Mouse (Mus musculus) limb, embryonic 10.5 days (tissue): ENCODE measurements around the gene Tex19.1. TPM values are rescaled to one million over a fixed set of nuclear protein-coding genes. Genes with fewer than 3 reads are reported as not detected.

Source experiments
- DNase-seq: peaks from one replicate; pipeline ENCODE4 v3.0.0-alpha.2; 2017; ENCODE audit warnings: low spot score
- H3K27ac ChIP-seq: fragments of 300-500 bp; sonication (generic); 2 replicates; pipeline ENCODE4 v1.5.1; 2016; ENCODE audit warnings: mild to moderate bottlenecking
- H3K27me3 ChIP-seq: fragments of 300-500 bp; sonication (generic); 2 replicates; pipeline ENCODE4 v1.6.1; 2016; ENCODE audit warnings: low read depth, mild to moderate bottlenecking; ENCODE audit not compliant: poor library complexity, severe bottlenecking
- H3K36me3 ChIP-seq: fragments of 300-500 bp; sonication (generic); 2 replicates; pipeline ENCODE4 v1.6.1; 2016; ENCODE audit warnings: mild to moderate bottlenecking, moderate library complexity
- H3K4me1 ChIP-seq: fragments of 300-500 bp; sonication (generic); 2 replicates; pipeline ENCODE4 v1.6.1; 2016
- H3K4me3 ChIP-seq: fragments of 300-500 bp; sonication (generic); 2 replicates; pipeline ENCODE4 v1.5.1; 2016; ENCODE audit warnings: mild to moderate bottlenecking, moderate library complexity
- H3K9me3 ChIP-seq: fragments of 300-500 bp; sonication (generic); replicated peaks from 2 replicates; pipeline ENCODE4 v1.6.1; 2016; ENCODE audit warnings: mild to moderate bottlenecking
- WGBS: fragments of 180-500 bp; shearing (Covaris S2); methylation state at CpG from one replicate; pipeline ENCODE4 v1.1.7; 2016; 5-methylcytosine and 5-hydroxymethylcytosine counted together
- polyA plus RNA-seq: library from polyadenylated mRNA; unstranded; fragments of >200 nt; fragmentation: Nextera tagmentation; extraction: Ambion mirVana; gene quantifications from 2 replicates; pipeline ENCODE4 v1.2.1, GENCODE M21; 2016

Tex19.1 gene
- polyA plus RNA-seq, 1 experiment from 2014 or later, result not detected

DNA sequence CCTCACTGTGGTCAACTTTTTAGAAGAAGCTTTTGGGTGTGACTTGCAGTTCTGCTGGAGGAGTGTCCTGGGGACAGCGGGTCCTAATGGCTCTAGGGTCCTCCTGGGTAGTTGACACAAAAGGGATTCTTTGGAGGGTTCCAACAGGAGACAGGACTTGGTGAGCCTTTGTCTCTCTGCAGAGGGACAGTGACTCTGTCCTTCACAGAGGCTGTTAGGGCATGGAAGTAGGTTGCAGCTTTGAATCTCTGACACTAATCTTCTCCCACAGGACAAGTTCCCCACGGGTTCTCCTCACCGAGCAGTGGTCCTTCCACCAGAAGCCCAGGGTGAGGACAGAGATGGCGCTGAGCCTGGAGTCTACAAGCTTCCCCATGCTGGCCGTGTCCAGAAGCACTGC lies 14.0 kb downstream of the Tex19.1 start, which contains the start of gene Uts2r:
Gene Uts2r, plus strand, starts transcription at position 301 of the 400 bp plus-strand sequence.
- H3K4me3 ChIP-seq, result no peak within 1 kb of the TSS
- no peak for DNase-seq
- peaks cover 39% of the 10 kb centered on the region for H3K27me3 ChIP-seq
- H3K27ac ChIP-seq, result 0 out of 2 replicates have a peak within 1 kb of the TSS, but pooled peaks have one; percentile 26
- no peaks in the 10 kb centered on the region for H3K36me3 ChIP-seq
- peaks cover 25% of the 10 kb centered on the region for H3K4me1 ChIP-seq
- 92% methylated on average over 5 of the region's 5 CpGs for WGBS
- H3K9me3 ChIP-seq, result no peaks in the 10 kb centered on the region

DNA sequence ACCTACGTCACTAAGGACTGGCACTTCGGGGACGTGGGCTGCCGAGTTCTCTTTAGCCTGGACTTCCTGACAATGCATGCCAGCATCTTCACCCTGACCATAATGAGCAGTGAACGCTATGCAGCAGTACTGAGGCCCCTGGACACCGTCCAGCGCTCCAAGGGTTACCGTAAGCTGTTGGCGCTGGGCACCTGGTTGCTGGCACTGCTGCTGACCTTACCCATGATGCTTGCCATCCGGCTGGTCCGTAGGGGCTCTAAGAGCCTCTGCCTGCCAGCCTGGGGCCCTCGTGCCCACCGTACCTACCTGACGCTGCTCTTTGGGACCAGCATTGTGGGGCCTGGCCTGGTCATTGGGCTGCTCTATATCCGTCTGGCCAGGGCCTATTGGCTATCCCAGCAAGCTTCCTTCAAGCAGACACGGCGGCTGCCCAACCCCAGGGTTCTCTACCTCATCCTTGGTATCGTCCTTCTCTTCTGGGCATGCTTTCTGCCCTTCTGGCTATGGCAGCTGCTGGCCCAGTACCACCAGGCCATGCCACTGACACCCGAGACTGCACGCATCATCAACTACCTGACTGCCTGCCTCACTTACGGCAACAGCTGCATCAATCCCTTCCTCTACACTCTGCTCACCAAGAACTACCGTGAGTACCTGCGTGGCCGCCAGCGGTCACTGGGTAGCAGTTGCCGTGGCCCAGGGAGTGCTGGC lies 14.8 kb downstream of the Tex19.1 start:
- Histone ChIP-seq H3K9me3 (no peaks in the 10 kb centered on the region), H3K27me3 (peaks cover 30% of the 10 kb centered on the region), H3K27ac (0 out of 2 replicates have a peak overlapping the region, but pooled peaks have one; percentile 26), H3K4me1 (peaks cover 25% of the 10 kb centered on the region), H3K4me3 (no peak overlapping the region), H3K36me3 (no peaks in the 10 kb centered on the region)
- DNase-seq, result no peak
- 94% methylated on average over 26 of the region's 26 CpGs for WGBS

DNA sequence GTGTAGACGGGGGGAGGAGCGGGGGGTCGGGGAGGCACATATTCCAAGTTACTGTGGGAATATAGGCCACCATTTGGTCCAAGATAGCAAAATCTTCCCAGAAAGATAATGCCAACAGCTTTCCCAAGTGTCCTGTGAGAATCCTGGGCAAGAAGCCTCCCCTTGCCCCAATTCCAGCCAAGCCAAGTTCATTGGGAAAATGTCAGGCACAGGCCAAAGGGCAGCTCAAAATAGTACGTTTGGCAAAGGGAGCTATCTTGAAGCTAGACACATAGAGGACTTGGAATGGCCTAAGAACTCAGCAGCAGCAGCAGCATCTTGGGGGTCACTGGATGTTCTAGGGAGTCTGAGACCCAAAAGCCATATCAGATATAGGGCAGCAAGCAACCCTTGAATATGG lies 17.8 kb downstream of the Tex19.1 start:
- Histone ChIP-seq H3K27me3 (peaks cover under 1% of the 10 kb centered on the region; the same call in 1 of the 2 replicates), H3K4me1 (peaks cover 17% of the 10 kb centered on the region), H3K27ac (no peak overlapping the region), H3K36me3 (no peaks in the 10 kb centered on the region), H3K9me3 (no peaks in the 10 kb centered on the region), H3K4me3 (no peak overlapping the region)
- 89% methylated on average over 4 of the region's 4 CpGs for WGBS
- DNase-seq, result no peak

DNA sequence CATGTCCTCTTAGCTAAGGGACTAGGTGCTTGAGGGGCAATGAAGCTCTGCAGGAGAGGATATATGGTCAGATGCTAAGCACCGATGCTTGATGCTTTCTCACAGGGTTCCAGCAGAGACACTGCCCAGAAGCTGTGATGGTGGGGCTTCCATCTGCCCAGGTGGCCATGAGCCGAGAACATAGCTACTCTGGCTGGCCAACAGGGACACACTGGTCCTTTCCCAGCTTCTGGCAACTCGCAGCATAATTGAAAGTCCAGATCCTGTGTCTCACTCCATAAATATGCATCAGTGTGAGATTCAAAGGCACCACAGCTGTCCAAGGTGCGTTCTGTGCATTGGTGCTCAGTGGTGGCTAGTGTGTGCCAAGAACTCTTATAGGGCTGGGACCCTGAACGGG lies 27.3 kb downstream of the Tex19.1 start:
- 88% methylated on average over 5 of the region's 5 CpGs for WGBS
- H3K4me3 ChIP-seq, result no peak overlapping the region
- H3K36me3 ChIP-seq, result no peaks in the 10 kb centered on the region
- H3K27me3 ChIP-seq, result no peaks in the 10 kb centered on the region
- no peak for DNase-seq
- H3K9me3 ChIP-seq, result no peaks in the 10 kb centered on the region
- H3K4me1 ChIP-seq, result peaks cover 13% of the 10 kb centered on the region; the same call in 1 of the 2 replicates
- H3K27ac ChIP-seq, result no peak overlapping the region

DNA sequence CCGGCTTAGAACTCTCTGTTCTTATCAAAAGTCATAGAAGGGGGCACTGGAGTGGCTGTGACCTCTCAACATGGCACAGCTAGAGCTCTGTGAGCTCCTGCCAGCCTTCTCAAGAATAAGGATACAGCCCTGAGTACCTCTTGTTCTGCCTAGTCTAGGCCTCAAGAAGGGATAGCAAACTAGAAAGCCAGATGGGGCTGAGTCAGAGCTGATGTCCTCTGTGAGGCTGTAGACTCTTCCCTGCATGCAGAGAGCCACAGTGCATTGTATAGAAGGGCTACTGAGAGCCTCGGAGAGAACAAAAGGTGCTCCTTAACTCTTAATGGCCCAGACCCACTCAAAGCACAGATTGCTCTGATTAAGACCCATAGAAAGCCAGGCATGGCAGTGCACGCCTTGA lies 28.3 kb downstream of the Tex19.1 start:
- Histone ChIP-seq H3K27ac (no peak overlapping the region), H3K4me3 (no peak overlapping the region), H3K4me1 (peaks cover 13% of the 10 kb centered on the region; the same call in 1 of the 2 replicates), H3K36me3 (no peaks in the 10 kb centered on the region), H3K27me3 (no peaks in the 10 kb centered on the region), H3K9me3 (no peaks in the 10 kb centered on the region)
- WGBS, result 53% methylated on average over 3 of the region's 3 CpGs
- DNase-seq, result no peak

DNA sequence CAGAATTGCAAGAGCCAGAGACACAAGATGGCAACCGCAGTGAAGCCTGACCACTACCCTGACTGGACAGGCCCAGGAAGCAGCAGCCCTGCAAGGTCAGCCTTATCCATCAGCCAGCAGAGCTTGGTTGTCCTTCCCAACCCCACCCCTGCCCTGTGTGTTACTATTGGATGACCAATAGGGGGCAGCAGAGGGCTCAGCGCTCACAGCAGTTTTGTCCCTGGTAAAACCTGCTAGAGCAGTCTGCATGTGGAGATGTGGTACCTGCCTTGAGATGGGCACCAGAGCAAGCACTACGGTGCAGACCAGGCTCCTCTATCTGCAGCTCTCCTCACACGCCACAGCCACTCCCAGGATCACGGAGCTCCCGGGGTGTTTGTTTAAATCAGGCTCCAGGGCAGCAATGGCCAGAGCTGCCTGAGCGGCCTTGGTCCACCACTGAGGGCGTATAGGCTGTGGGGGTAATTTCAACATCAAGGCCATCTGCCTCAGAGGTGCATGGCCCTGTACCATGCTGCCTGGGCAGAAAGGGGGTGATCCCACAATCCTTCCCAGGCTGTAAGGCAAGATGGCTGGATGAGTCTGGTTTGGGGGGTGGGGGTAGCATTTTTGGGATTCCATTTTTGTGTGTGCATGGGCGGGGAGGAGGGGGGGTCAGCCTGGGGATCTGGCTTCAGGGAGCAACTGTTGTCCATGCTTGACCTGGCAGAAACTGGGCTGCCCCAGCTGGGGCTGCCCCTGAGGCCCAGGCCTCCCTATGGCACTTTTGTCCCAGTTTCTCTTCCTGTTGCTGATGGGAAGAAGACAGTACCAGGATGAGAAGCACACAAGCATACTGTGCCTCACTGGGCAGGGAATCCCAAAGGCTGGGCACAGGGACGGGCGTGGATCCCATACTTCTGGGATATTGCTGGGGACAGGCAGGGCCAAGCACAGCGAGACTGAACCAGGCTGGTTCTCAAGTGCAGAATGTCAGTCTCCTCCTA lies 30.6 kb downstream of the Tex19.1 start:
- H3K36me3 ChIP-seq, result peaks cover 7% of the 10 kb centered on the region
- peaks cover 13% of the 10 kb centered on the region; the same call in 1 of the 2 replicates for H3K4me1 ChIP-seq
- no peak overlapping the region for H3K4me3 ChIP-seq
- H3K9me3 ChIP-seq, result no peaks in the 10 kb centered on the region
- 58% methylated on average over 12 of the region's 12 CpGs for WGBS
- peak; percentile 69 for DNase-seq
- no peaks in the 10 kb centered on the region for H3K27me3 ChIP-seq
- H3K27ac ChIP-seq, result no peak overlapping the region

DNA sequence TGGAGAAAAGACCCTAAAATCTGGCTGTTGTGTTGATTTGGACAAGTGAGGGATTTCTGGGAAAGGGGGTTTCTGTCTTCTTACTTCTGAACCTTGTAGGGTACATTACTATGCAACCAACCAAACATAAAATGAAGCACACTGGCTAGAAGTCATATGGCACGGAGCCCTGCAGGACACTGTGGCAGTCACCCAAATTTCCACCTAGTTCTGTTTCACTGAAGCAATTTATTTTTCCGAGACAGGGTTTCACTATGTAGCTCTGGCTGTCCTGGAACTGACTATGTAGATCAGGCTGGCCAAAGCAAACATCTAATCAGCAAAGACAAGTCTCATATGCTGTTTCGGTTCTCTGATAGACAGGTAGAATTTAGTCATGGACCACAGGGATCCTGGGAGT lies 43.7 kb downstream of the Tex19.1 start:
- Histone ChIP-seq H3K9me3 (no peaks in the 10 kb centered on the region), H3K4me3 (no peak overlapping the region), H3K36me3 (peaks cover 5% of the 10 kb centered on the region; the same call in 1 of the 2 replicates), H3K27ac (no peak overlapping the region), H3K4me1 (no peaks in the 10 kb centered on the region), H3K27me3 (no peaks in the 10 kb centered on the region)
- DNase-seq, result no peak
- WGBS, result 89% methylated on average over 3 of the region's 3 CpGs

DNA sequence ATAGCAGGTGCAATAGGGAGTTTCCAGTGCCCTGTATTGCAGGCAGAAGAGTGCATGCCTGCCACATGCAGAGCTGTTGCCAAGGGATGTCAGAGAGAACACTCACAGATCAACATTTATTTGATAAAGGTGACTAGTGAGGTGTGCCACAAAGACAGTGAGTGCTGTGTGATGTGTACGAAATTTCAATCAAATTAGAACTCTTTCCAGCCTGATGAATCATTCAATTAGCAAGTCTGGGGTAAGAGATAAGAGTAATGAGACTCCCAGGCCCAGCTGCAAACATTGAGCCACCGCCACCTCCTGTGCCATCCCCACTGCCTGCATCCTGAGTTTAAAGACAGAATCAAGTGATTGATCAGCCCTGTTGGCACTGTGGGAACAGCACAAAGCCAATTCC lies 46.8 kb downstream of the Tex19.1 start:
- no peak for DNase-seq
- no peaks in the 10 kb centered on the region for H3K4me1 ChIP-seq
- no peak overlapping the region for H3K4me3 ChIP-seq
- 76% methylated on average over 2 of the region's 2 CpGs for WGBS
- H3K36me3 ChIP-seq, result peaks cover 7% of the 10 kb centered on the region; the same call in 1 of the 2 replicates
- H3K9me3 ChIP-seq, result no peaks in the 10 kb centered on the region
- H3K27ac ChIP-seq, result no peak overlapping the region
- H3K27me3 ChIP-seq, result no peaks in the 10 kb centered on the region

DNA sequence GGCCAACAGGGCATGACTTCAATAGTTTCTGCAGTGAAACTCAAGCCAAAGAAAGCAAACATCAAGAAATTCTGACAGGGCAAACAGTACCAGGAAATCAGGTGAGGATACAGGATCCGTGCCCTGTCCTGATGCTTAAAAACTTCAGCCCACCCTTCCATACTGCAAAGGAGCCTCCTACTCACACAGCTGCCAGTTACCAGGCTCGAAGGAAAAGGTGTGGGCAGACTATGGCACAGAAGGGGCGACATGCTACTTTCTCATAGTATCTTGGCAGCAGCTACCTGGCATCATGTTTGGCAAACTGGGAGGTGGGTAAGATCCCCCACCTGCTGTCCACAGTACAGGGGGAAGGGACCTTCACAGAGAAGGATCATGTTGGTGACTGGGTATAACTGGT lies 47.5 kb downstream of the Tex19.1 start:
- Histone ChIP-seq H3K4me3 (no peak overlapping the region), H3K27ac (no peak overlapping the region), H3K4me1 (no peaks in the 10 kb centered on the region), H3K36me3 (peaks cover 7% of the 10 kb centered on the region; the same call in 1 of the 2 replicates), H3K9me3 (no peaks in the 10 kb centered on the region), H3K27me3 (no peaks in the 10 kb centered on the region)
- WGBS, result 88% methylated on average over 3 of the region's 3 CpGs
- no peak for DNase-seq

Other genes starting within 250 kb of the Tex19.1 start
- gene Ccdc57, start 213.3 kb upstream of the Tex19.1 start, polyA plus RNA-seq, result 7.0 and 7.2 TPM in 2 replicates
- 119 and 165 TPM in 2 replicates for gene Slc16a3, start 197.7 kb upstream of the Tex19.1 start, polyA plus RNA-seq
- 126 and 136 TPM in 2 replicates for gene Csnk1d, start 154.8 kb upstream of the Tex19.1 start, polyA plus RNA-seq
- not detected in 2 replicates for gene Cd7, start 106.7 kb upstream of the Tex19.1 start, polyA plus RNA-seq
- gene Sectm1b, start 82.6 kb upstream of the Tex19.1 start, polyA plus RNA-seq, result not detected in 2 replicates
- not detected in 2 replicates for gene Sectm1a, start 64.9 kb upstream of the Tex19.1 start, polyA plus RNA-seq
- not detected in 2 replicates for gene Tex19.2, start 27.5 kb upstream of the Tex19.1 start, polyA plus RNA-seq
- gene Uts2r, start 14.1 kb downstream of the Tex19.1 start, polyA plus RNA-seq, result 0.11 TPM in 1 of 2 replicates, not detected in the other
- gene Hexdc, start 58.3 kb downstream of the Tex19.1 start, polyA plus RNA-seq, result 5.7 and 9.0 TPM in 2 replicates
- 17.0 and 19.1 TPM in 2 replicates for gene Ogfod3, start 58.6 kb downstream of the Tex19.1 start, polyA plus RNA-seq
- 29.4 and 33.8 TPM in 2 replicates for gene Cybc1, start 83.2 kb downstream of the Tex19.1 start, polyA plus RNA-seq
- gene Narf, start 91.1 kb downstream of the Tex19.1 start, polyA plus RNA-seq, result 40.8 and 60.4 TPM in 2 replicates
- 11.0 and 11.1 TPM in 2 replicates for gene Foxk2, start 113.8 kb downstream of the Tex19.1 start, polyA plus RNA-seq
- gene Wdr45b, start 208.3 kb downstream of the Tex19.1 start, polyA plus RNA-seq, result 108 and 119 TPM in 2 replicates
- 0.54 and 1.2 TPM in 2 replicates for gene Rab40b, start 242.1 kb downstream of the Tex19.1 start, polyA plus RNA-seq